8 mouse cellular contexts compared by ENCODE assay signal in genomic region chr7:127041851-127042672, GRCm38 (mm10). TPM values are rescaled to one million over a fixed set of nuclear protein-coding genes. Genes with fewer than 3 reads are reported as not detected.
A peak's percentile ranks its signal among the peaks of the same experiment; 100 is the strongest.
DNase-seq lines count a peak whose midpoint lies in the region; ATAC-seq and TF ChIP-seq lines count a peak whose summit lies in the region.

Gene Kif22 (minus strand): TSS chr7:127042471.

- under 1% methylated on average over 52 of the region's 53 CpGs for WGBS in embryonic facial prominence, embryonic 13.5 days
- under 1% methylated on average over 53 of the region's 53 CpGs for WGBS in heart, adult 2 months
- under 1% methylated on average over 53 of the region's 53 CpGs for WGBS in kidney, adult 2 months

- peak; percentile 56; the same call in 1 of the 2 replicates for ATAC-seq in embryonic facial prominence, embryonic 13.5 days (ENCODE audit: insufficient number of reproducible peaks, insufficient read depth, low FRiP score, low TSS enrichment, low read depth)

- no peaks in the 10 kb centered on the region for H3K9me3 ChIP-seq in embryonic facial prominence, embryonic 13.5 days

- peak; percentile 63; the same call in 1 of the 2 replicates for TF ChIP-seq POLR2A in heart, adult 2 months (IDR thresholded peaks at IDR 0.05; ENCODE audit: insufficient read depth, low read depth, low read length)
- no peak for TF ChIP-seq POLR2A in kidney, adult 2 months (IDR thresholded peaks at IDR 0.05; ENCODE audit: low read depth, low read length)

- peak within 1 kb of the TSS; percentile 84 for H3K4me2 ChIP-seq in embryonic facial prominence, embryonic 13.5 days

- TF ChIP-seq CTCF in heart, adult 2 months (IDR thresholded peaks at IDR 0.05), result no peak
- TF ChIP-seq CTCF in kidney, adult 2 months (conservative IDR thresholded peaks at IDR 0.05; ENCODE audit: insufficient read depth, insufficient read length, low read depth, low read length), result no peak

- no peaks in the 10 kb centered on the region for H3K27me3 ChIP-seq in embryonic facial prominence, embryonic 13.5 days
- no peaks in the 10 kb centered on the region for H3K27me3 ChIP-seq in heart, adult 2 months (ENCODE audit: control insufficient read depth, insufficient read depth, low read length)
- H3K27me3 ChIP-seq in kidney, adult 2 months (replicated peaks; ENCODE audit: control insufficient read depth, insufficient read depth, low read length), result no peaks in the 10 kb centered on the region

- intact Hi-C loops in heart, adult 2 months (cut with DNase I), result no loop called here

- H3K4me1 ChIP-seq in embryonic facial prominence, embryonic 13.5 days, result peaks cover 19% of the 10 kb centered on the region
- peaks cover 2% of the 10 kb centered on the region; the same call in 1 of the 2 replicates for H3K4me1 ChIP-seq in heart, adult 2 months (ENCODE audit: control insufficient read depth, insufficient read depth, low read length)
- H3K4me1 ChIP-seq in kidney, adult 2 months (ENCODE audit: control insufficient read depth, insufficient read depth, low read length), result peaks cover 3% of the 10 kb centered on the region; the same call in 1 of the 2 replicates

- DNase-seq in A20 (ENCODE audit: low read depth, low spot score) (peak; percentile 91), liver (peak; percentile 92)
- peak; percentile 91 for DNase-seq in adrenal gland, postnatal 36 days
- DNase-seq in heart, adult 2 months, result peak; percentile 90 to 94
- peak; percentile 95 for DNase-seq in kidney, adult 2 months
- DNase-seq in monocyte, adult 2 months (ENCODE audit: low read depth in 1 of 2, low spot score in 2 of 2), result peak; percentile 48 to 81
- peak; percentile 88 to 90 for DNase-seq in spleen, postnatal 14 days (ENCODE audit: low spot score in 2 of 2)

- no peak for TF ChIP-seq EP300 in heart, adult 2 months (IDR thresholded peaks at IDR 0.05; ENCODE audit: insufficient read depth, low read depth, low read length)

- peak within 1 kb of the TSS; percentile 68 for H3K27ac ChIP-seq in embryonic facial prominence, embryonic 13.5 days
- peak within 1 kb of the TSS; percentile 88 for H3K27ac ChIP-seq in heart, adult 2 months
- H3K27ac ChIP-seq in kidney, adult 2 months (ENCODE audit: insufficient read depth, low read depth, low read length), result peak within 1 kb of the TSS; percentile 26; the same call in 1 of the 2 replicates

- no peaks in the 10 kb centered on the region for H3K79me2 ChIP-seq in heart, adult 2 months (replicated peaks; ENCODE audit: control insufficient read depth, insufficient read depth, low read length)

- peak within 1 kb of the TSS; percentile 68 for H3K4me3 ChIP-seq in embryonic facial prominence, embryonic 13.5 days
- peak within 1 kb of the TSS; percentile 78 for H3K4me3 ChIP-seq in heart, adult 2 months
- H3K4me3 ChIP-seq in kidney, adult 2 months (ENCODE audit: insufficient read depth, low read depth, low read length), result peak within 1 kb of the TSS; percentile 79

- H3K9ac ChIP-seq in embryonic facial prominence, embryonic 13.5 days, result peak within 1 kb of the TSS; percentile 78
- peak within 1 kb of the TSS; percentile 80 for H3K9ac ChIP-seq in heart, adult 2 months (ENCODE audit: low read depth, low read length)

- H3K36me3 ChIP-seq in embryonic facial prominence, embryonic 13.5 days, result peaks cover 22% of the 10 kb centered on the region
- no peaks in the 10 kb centered on the region for H3K36me3 ChIP-seq in heart, adult 2 months (ENCODE audit: control insufficient read depth, insufficient read depth, low read length)
- H3K36me3 ChIP-seq in kidney, adult 2 months (ENCODE audit: control insufficient read depth, insufficient read depth, low read length), result no peaks in the 10 kb centered on the region

RNA-seq across cellular contexts. Expression of gene Kif22, which starts in this region (rescaled TPM):
- total RNA-seq in adrenal gland, postnatal 36 days (2021), result 1 to 10 TPM; 5.7 to 6.8 TPM
- 99.4 and 124 TPM in 2 replicates for polyA plus RNA-seq in embryonic facial prominence, embryonic 13.5 days (2015; fragmentation: Nextera tagmentation; extraction: Ambion mirVana)
- total RNA-seq in heart, adult 2 months (2021), result under 1 TPM; 0.65 to 0.84 TPM
- 0.39 and 0.59 TPM in 2 replicates for polyA plus RNA-seq in heart, adult 2 months (2012; rRNA removed)
- 0.67 and 0.73 TPM in 2 replicates for polyA plus RNA-seq in kidney, adult 2 months (2012; rRNA removed)

Comparison
In these comparisons a context has a peak if more than half of its experiments do, and no peak if none do; other contexts are left out.
1. Peak in every context shown above with its lines: DNase-seq, ATAC-seq, H3K4me3 ChIP-seq and H3K27ac ChIP-seq.
2. RNA of gene Kif22 (polyA plus RNA-seq): 99.4 to 124 TPM in embryonic facial prominence, embryonic 13.5 days; 0.67 to 0.73 TPM in kidney, adult 2 months and 0.39 to 0.59 TPM in heart, adult 2 months; every median in the first group is over 10 times any median in the second.
3. Peak in DNase-seq, H3K4me3 ChIP-seq, H3K27ac ChIP-seq and H3K9ac ChIP-seq in heart, adult 2 months; RNA of the gene not detected or under 1 TPM.
4. Peak in DNase-seq, H3K4me3 ChIP-seq and H3K27ac ChIP-seq in kidney, adult 2 months; RNA of the gene not detected or under 1 TPM.
5. H3K27ac ChIP-seq: peak in every context shown above with its lines; median percentile 88 in heart, adult 2 months; 68 in embryonic facial prominence, embryonic 13.5 days; 26 in kidney, adult 2 months.